Comparison of ENCODE assay signal across 8 mouse cellular contexts in the genomic region with DNA sequence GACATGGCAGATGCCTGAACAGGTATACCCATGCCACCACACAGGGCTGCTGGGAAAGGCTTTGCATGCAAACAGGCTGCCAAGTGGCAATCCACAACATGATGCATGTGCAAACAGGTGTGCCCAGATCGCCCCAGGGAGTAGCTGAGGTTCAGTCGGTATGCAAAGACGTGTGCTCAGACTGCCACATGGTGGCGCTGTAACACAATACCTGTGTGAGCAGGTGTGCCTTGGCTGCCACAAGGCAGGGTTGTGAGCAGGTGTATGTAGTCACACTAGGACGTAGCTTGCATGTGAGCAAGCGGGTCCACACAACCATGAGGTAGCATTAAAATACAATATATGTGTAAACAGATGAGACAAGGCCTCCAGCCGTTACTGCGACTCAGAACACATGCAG. TPM values are rescaled to one million over a fixed set of nuclear protein-coding genes. Genes with fewer than 3 reads are reported as not detected.
DNase-seq lines count a peak whose midpoint lies in the region; ATAC-seq and TF ChIP-seq lines count a peak whose summit lies in the region.

No protein-coding gene starts in this region.

- H3K36me3 ChIP-seq in forebrain, postnatal 0 days (ENCODE audit: insufficient read depth): no peaks in the 10 kb centered on the region
- H3K36me3 ChIP-seq in forebrain, embryonic 12.5 days (replicated peaks): no peaks in the 10 kb centered on the region
- no peaks in the 10 kb centered on the region for H3K36me3 ChIP-seq in limb, embryonic 14.5 days (ENCODE audit: control insufficient read depth, insufficient read depth, low read length)
- H3K36me3 ChIP-seq in limb, embryonic 10.5 days: no peaks in the 10 kb centered on the region
- H3K36me3 ChIP-seq in heart, embryonic 10.5 days: no peaks in the 10 kb centered on the region

- no peaks in the 10 kb centered on the region for H3K9me3 ChIP-seq in forebrain, postnatal 0 days (ENCODE audit: low read length)
- no peaks in the 10 kb centered on the region for H3K9me3 ChIP-seq in forebrain, embryonic 12.5 days
- H3K9me3 ChIP-seq in limb, embryonic 14.5 days (ENCODE audit: control insufficient read depth, low read length): no peaks in the 10 kb centered on the region
- H3K9me3 ChIP-seq in limb, embryonic 10.5 days (replicated peaks): no peaks in the 10 kb centered on the region
- no peaks in the 10 kb centered on the region for H3K9me3 ChIP-seq in heart, embryonic 10.5 days

- H3K4me3 ChIP-seq in forebrain, postnatal 0 days (ENCODE audit: low read depth, low read length): no peak overlapping the region
- no peak overlapping the region for H3K4me3 ChIP-seq in forebrain, embryonic 12.5 days (replicated peaks)
- H3K4me3 ChIP-seq in limb, embryonic 14.5 days (replicated peaks; ENCODE audit: low read length): no peak overlapping the region
- no peak overlapping the region for H3K4me3 ChIP-seq in limb, embryonic 10.5 days
- no peak overlapping the region for H3K4me3 ChIP-seq in embryonic fibroblast, embryonic 13.5 days (ENCODE audit: insufficient read depth, low read length)
- H3K4me3 ChIP-seq in heart, embryonic 10.5 days: no peak overlapping the region

- no peak for DNase-seq in forebrain, postnatal 0 days
- peak; percentile 14 for DNase-seq in limb, embryonic 14.5 days (ENCODE audit: low spot score)
- DNase-seq in limb, embryonic 10.5 days (ENCODE audit: low spot score): no peak
- DNase-seq in CD4-positive helper T cell, adult 2 months (ENCODE audit: low read depth, low spot score): peak; percentile 20
- no peak for DNase-seq in heart, embryonic 10.5 days (ENCODE audit: low spot score)

- peak; percentile 67 for TF ChIP-seq CTCF in forebrain, postnatal 0 days (IDR thresholded peaks at IDR 0.05; ENCODE audit: low read depth)
- TF ChIP-seq CTCF in embryonic fibroblast, embryonic 13.5 days (IDR thresholded peaks at IDR 0.05; ENCODE audit: borderline replicate concordance, insufficient read depth, low read length): peak; percentile 69; the same call in 1 of the 2 replicates

- H3K4me2 ChIP-seq in forebrain, postnatal 0 days (ENCODE audit: low read depth): no peak overlapping the region
- H3K4me2 ChIP-seq in forebrain, embryonic 12.5 days: no peak overlapping the region
- H3K4me2 ChIP-seq in limb, embryonic 14.5 days (replicated peaks; ENCODE audit: low read depth, low read length, severe bottlenecking): no peak overlapping the region

- 59% methylated on average over 8 of the region's 8 CpGs for WGBS in forebrain, postnatal 0 days
- WGBS in forebrain, embryonic 12.5 days: 59% methylated on average over 8 of the region's 8 CpGs
- 54% methylated on average over 8 of the region's 8 CpGs for WGBS in limb, embryonic 14.5 days
- 57% methylated on average over 8 of the region's 8 CpGs for WGBS in limb, embryonic 10.5 days
- WGBS in heart, embryonic 10.5 days: 55% methylated on average over 8 of the region's 8 CpGs

- H3K27ac ChIP-seq in forebrain, postnatal 0 days (ENCODE audit: low read depth, low read length): no peak overlapping the region
- no peak overlapping the region for H3K27ac ChIP-seq in forebrain, embryonic 12.5 days
- H3K27ac ChIP-seq in limb, embryonic 14.5 days (replicated peaks; ENCODE audit: low read depth, low read length): no peak overlapping the region
- H3K27ac ChIP-seq in limb, embryonic 10.5 days: no peak overlapping the region
- H3K27ac ChIP-seq in embryonic fibroblast, embryonic 13.5 days (ENCODE audit: insufficient read depth, low read length): no peak overlapping the region
- H3K27ac ChIP-seq in heart, embryonic 10.5 days: no peak overlapping the region

- no peaks in the 10 kb centered on the region for H3K4me1 ChIP-seq in forebrain, postnatal 0 days (ENCODE audit: insufficient read depth)
- no peaks in the 10 kb centered on the region for H3K4me1 ChIP-seq in forebrain, embryonic 12.5 days
- H3K4me1 ChIP-seq in limb, embryonic 14.5 days (ENCODE audit: control insufficient read depth, insufficient read depth, low read length): no peaks in the 10 kb centered on the region
- peaks cover 6% of the 10 kb centered on the region; the same call in 1 of the 2 replicates for H3K4me1 ChIP-seq in limb, embryonic 10.5 days
- no peaks in the 10 kb centered on the region for H3K4me1 ChIP-seq in embryonic fibroblast, embryonic 13.5 days (ENCODE audit: control insufficient read depth, insufficient read depth, low read length)
- peaks cover 11% of the 10 kb centered on the region for H3K4me1 ChIP-seq in heart, embryonic 10.5 days

- no peak for TF ChIP-seq POLR2A in limb, embryonic 14.5 days (IDR thresholded peaks at IDR 0.05; ENCODE audit: borderline replicate concordance, extremely low read depth, insufficient read depth, insufficient read length)
- TF ChIP-seq POLR2A in embryonic fibroblast, embryonic 13.5 days (IDR thresholded peaks at IDR 0.05; ENCODE audit: low read depth, low read length): no peak

- H3K27me3 ChIP-seq in forebrain, postnatal 0 days (ENCODE audit: insufficient read depth, low read length): no peaks in the 10 kb centered on the region
- peaks cover 7% of the 10 kb centered on the region; the same call in 1 of the 2 replicates for H3K27me3 ChIP-seq in forebrain, embryonic 12.5 days
- H3K27me3 ChIP-seq in limb, embryonic 14.5 days (ENCODE audit: control insufficient read depth, insufficient read depth, low read length): no peaks in the 10 kb centered on the region
- H3K27me3 ChIP-seq in limb, embryonic 10.5 days (ENCODE audit: low read depth, poor library complexity, severe bottlenecking): no peaks in the 10 kb centered on the region
- peaks cover 6% of the 10 kb centered on the region; the same call in 1 of the 2 replicates for H3K27me3 ChIP-seq in heart, embryonic 10.5 days (ENCODE audit: insufficient read depth, poor library complexity, severe bottlenecking)

- H3K9ac ChIP-seq in forebrain, postnatal 0 days: no peak overlapping the region
- H3K9ac ChIP-seq in forebrain, embryonic 12.5 days: no peak overlapping the region
- no peak overlapping the region for H3K9ac ChIP-seq in limb, embryonic 14.5 days (ENCODE audit: low read depth, low read length, severe bottlenecking)

- ATAC-seq in forebrain, postnatal 0 days: no peak
- no peak for ATAC-seq in forebrain, embryonic 12.5 days (ENCODE audit: low FRiP score)
- ATAC-seq in limb, embryonic 14.5 days (ENCODE audit: low FRiP score, low read depth): no peak
- ATAC-seq in inflammation-experienced regulatory T-cells, adult 6 months: no peak

RNA-seq across cellular contexts. Expression of gene P4ha1, which starts 34.0 kb away (rescaled TPM):
- total RNA-seq in forebrain, postnatal 0 days (2014; rRNA removed): 26.7 and 29.3 TPM in 2 replicates
- polyA plus RNA-seq in forebrain, postnatal 0 days (2015; fragmentation: Nextera tagmentation; extraction: Ambion mirVana): 12.4 and 13.4 TPM in 2 replicates
- 33.4 and 33.6 TPM in 2 replicates for polyA plus RNA-seq in forebrain, embryonic 12.5 days (2016; fragmentation: Nextera tagmentation; extraction: Ambion mirVana)
- 89.7 and 95.1 TPM in 2 replicates for polyA plus RNA-seq in limb, embryonic 14.5 days (2012; rRNA removed)
- 108 and 110 TPM in 2 replicates for polyA plus RNA-seq in limb, embryonic 14.5 days (2014; fragmentation: Nextera tagmentation; extraction: Ambion mirVana)
- polyA plus RNA-seq in limb, embryonic 10.5 days (2016; fragmentation: Nextera tagmentation; extraction: Ambion mirVana): 53.3 and 53.6 TPM in 2 replicates
- polyA plus RNA-seq in embryonic fibroblast, embryonic 13.5 days (2011; ENCODE audit: insufficient read length, low read depth, missing spikeins): 209 and 226 TPM in 2 replicates
- polyA plus RNA-seq in inflammation-experienced regulatory T-cells, adult 6 months (2017; shearing (Covaris generic)): 10 to 100 TPM; 14.8 to 36.1 (median 28.0) TPM
- polyA plus RNA-seq in heart, embryonic 10.5 days (2016; fragmentation: Nextera tagmentation; extraction: Ambion mirVana): 55.0 and 66.4 TPM in 2 replicates

Comparison
In these comparisons a context has a peak if more than half of its experiments do, and no peak if none do; other contexts are left out.
1. DNase-seq: peak in limb, embryonic 14.5 days (single experiment) and CD4-positive helper T cell, adult 2 months (single experiment); none in forebrain, postnatal 0 days (single experiment), limb, embryonic 10.5 days (single experiment) and heart, embryonic 10.5 days (single experiment).